Mouse (Mus musculus) stomach, postnatal 0 days (tissue): ENCODE measurements around the gene Gal3st2c.

Experiments
- CTCF ChIP-seq: IDR thresholded peaks from 2 replicates; pipeline ENCODE4 v1.5.1; 2016; ENCODE audit warnings: antibody characterized with exemption, low read depth, mild to moderate bottlenecking, moderate library complexity
- EP300 ChIP-seq: optimal IDR thresholded peaks from 2 replicates; pipeline ENCODE3; 2016; ENCODE audit warnings: antibody characterized with exemption

GRCm38 (mm10) chr1:94057401-94057800 is 67.1 kb downstream of the Gal3st2c start:
- TF ChIP-seq CTCF (no peak), EP300 (no peak)
